Mouse (Mus musculus) mouse embryonic stem cell (cell line): ENCODE measurements around the gene Son.

ENCODE experiments used
- in situ Hi-C, 2 experiments: fragments of 300-500 bp; cut with MboI; formaldehyde crosslinking; loops; 1 replicate in 1 of 2; 3 replicates in 1 of 2; pipeline ENCODE4 v1.14.3; 2019 to 2020; ENCODE audit warnings: low sequenced_read_pairs in 2 of 2, low pct_unique_long_range_greater_than_20kb in 1 of 2, mixed read lengths in 1 of 2; ENCODE audit not compliant: unreplicated experiment in 1 of 2

The Son gene

GRCm38 (mm10) chr16:91717399-91717798 is 70.1 kb downstream of the Son start:
- in situ Hi-C loops: loop anchor here in 1 of 2 experiments (25.0 kb wide), 1 partner anchor 195 kb away; no protein-coding TSS in a partner anchor

GRCm38 (mm10) chr16:91724247-91724646 is 76.9 kb downstream of the Son start:
- in situ Hi-C loops: loop anchor here in 1 of 2 experiments (25.0 kb wide), 1 partner anchor 188 kb away; no protein-coding TSS in a partner anchor

DNA sequence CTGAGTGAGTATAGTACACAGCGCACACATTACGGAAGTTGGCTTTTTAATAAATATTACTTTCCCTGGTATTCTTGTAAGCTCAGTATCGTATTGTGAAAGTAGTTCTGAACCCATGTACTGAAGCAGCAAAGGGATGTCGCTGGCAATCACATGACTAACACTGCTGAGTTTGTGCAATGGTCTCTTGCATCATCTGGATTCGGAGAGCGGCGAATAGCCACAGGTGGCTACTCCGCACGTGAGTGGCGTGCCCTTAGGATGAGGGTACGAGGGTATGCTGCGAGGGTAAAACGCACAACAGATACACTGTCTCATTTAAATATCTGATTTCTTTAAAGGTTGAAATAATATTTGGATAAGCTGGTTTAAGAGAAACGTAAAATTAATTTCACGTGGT is 80.1 kb downstream of the Son start:
- in situ Hi-C loops: no loop called here

DNA sequence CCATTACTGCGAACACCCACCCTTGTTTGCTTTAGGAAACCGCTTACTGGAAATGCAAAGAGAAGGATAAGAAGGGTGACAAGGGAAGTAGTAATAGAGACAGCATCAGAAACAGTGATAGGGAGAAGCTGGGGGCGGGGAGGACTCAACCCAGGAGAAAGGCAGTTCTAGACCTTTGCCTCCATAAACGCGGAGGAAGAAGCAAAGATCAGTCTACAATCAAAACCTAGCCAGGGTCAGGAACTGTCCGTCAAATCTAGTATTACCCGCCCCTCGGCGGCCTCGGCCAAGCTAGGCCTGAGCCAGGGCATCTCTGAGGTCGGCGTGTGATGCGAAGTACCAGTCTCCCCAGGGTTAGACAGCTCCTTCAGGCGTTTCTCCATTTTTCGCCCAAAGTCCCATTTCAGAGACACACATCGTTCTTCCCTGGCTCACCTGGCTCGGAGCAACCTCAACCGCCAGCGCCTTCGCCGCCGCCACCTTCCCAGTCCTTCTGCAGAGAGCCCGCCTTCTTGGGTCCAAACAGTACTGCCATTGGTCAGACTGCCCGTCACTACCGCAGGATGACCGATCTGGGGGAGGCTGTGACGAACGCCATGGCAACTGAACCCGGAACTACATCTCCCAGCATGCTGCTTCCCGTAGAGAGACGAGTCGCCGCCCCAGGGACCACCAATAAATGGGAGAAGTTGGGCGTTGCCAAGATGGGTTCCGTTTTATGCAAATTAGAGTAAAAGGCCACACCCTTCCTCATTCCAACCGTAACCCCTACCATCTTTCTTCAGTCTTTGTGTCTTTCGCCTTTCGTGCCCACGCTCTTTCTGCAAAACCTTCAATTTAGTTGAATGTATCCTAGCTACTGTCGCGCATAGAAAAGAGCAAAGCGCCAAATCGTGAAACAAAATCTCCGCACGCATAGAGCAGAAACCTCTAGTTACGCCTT is 81.1 kb downstream of the Son start, which contains the start of gene Cryzl1:
Cryzl1 (minus strand) TSS at position 853 of the 943 bp plus-strand sequence.
- in situ Hi-C loops: no loop called here
